Mouse (Mus musculus) liver, embryonic 12.5 days (tissue): ENCODE data around the gene Slc35a2. TPM values are rescaled to one million over a fixed set of nuclear protein-coding genes. Genes with fewer than 3 reads are reported as not detected.
A peak's percentile ranks its signal among the peaks of the same experiment; 100 is the strongest.
"Not testable (repeated sequence)": the region's sequence is repeated elsewhere in the genome, so short reads cannot be mapped to it uniquely, and the experiment has no call there.

Experiments
- ATAC-seq: fragments of 200-750 bp; cut with Nextera tagmentation; 2 replicates; pipeline ENCODE4 v1.8.0; 2017; ENCODE audit warnings: moderate number of reproducible peaks, mild to moderate bottlenecking, moderate library complexity
- H3K27ac ChIP-seq: fragments of 300-500 bp; sonication (generic); 2 replicates; pipeline ENCODE4 v1.5.1; 2016; ENCODE audit warnings: mild to moderate bottlenecking
- H3K27me3 ChIP-seq: fragments of 300-500 bp; sonication (generic); replicated peaks from 2 replicates; pipeline ENCODE4 v1.6.1; 2016; ENCODE audit warnings: mild to moderate bottlenecking, moderate library complexity
- H3K36me3 ChIP-seq: fragments of 300-500 bp; sonication (generic); 2 replicates; pipeline ENCODE4 v1.6.1; 2016; ENCODE audit warnings: mild to moderate bottlenecking, moderate library complexity
- H3K4me1 ChIP-seq: fragments of 300-500 bp; sonication (generic); 2 replicates; pipeline ENCODE4 v1.6.1; 2016
- H3K4me2 ChIP-seq: fragments of 300-500 bp; sonication (generic); 2 replicates; pipeline ENCODE4 v1.6.1; 2016; ENCODE audit warnings: mild to moderate bottlenecking, moderate library complexity
- H3K4me3 ChIP-seq: fragments of 300-500 bp; sonication (generic); 2 replicates; pipeline ENCODE4 v1.5.1; 2016; ENCODE audit warnings: mild to moderate bottlenecking, moderate library complexity
- H3K9ac ChIP-seq: fragments of 300-500 bp; sonication (generic); 2 replicates; pipeline ENCODE4 v1.6.1; 2016; ENCODE audit warnings: mild to moderate bottlenecking, moderate library complexity
- H3K9me3 ChIP-seq: fragments of 300-500 bp; sonication (generic); replicated peaks from 2 replicates; pipeline ENCODE4 v1.6.1; 2016; ENCODE audit warnings: mild to moderate bottlenecking, moderate library complexity
- WGBS: fragments of 180-500 bp; shearing (Covaris S2); methylation state at CpG from one replicate; pipeline ENCODE4 v1.1.7; 2016; ENCODE audit not compliant: insufficient replicate concordance; 5-methylcytosine and 5-hydroxymethylcytosine counted together
- polyA plus RNA-seq: library from polyadenylated mRNA; unstranded; fragments of >200 nt; fragmentation: Nextera tagmentation; extraction: Ambion mirVana; gene quantifications from 2 replicates; pipeline ENCODE4 v1.2.1, GENCODE M21; 2016

Slc35a2 gene
- polyA plus RNA-seq, 1 experiment from 2014 or later, result 23.1 TPM

DNA sequence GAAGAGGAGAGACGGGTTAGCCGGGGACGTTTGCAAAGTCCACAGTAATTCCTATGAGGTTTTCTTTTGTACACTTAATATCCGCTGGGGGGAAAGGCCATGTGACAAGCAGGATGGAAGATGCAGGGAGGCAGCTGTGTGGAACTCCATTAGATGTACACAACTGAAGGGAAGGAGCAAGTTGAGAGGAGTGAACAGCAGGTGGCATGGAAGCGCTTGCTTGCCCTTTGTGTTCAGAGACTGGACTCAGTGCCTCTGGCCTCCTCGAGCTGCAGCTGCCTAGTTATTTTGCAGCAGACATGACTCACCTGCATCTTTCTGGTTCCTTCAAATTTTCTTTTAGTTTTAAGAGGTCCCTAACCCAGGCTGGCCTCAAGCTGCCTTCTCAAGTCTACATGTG lies 26.6 kb downstream of the Slc35a2 start:
- H3K9me3 ChIP-seq, result no peaks in the 10 kb centered on the region

DNA sequence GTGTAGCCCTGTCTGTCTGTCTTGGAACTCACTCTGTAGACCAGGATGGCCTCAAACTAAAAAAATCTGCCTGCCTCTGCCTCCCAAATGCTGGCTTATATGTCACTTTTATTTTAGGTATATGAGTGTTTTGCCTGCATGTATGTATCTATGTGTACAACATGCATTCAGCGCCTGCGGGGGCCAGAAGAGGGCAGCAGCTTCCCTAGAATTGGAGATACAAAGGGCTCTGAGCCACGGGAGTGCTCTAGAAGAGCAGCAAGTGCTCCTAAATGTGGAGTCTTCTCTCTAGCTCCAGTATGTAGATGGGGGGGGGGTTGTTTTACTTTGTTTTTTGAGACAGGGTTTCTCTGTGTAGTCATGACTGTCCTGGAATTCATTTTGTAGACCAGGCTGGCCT lies 31.8 kb downstream of the Slc35a2 start:
- H3K4me1 ChIP-seq, H3K4me2 ChIP-seq, H3K36me3 ChIP-seq, ATAC-seq, H3K4me3 ChIP-seq, H3K27ac ChIP-seq, H3K9me3 ChIP-seq, H3K9ac ChIP-seq: not testable (repeated sequence)
- peaks cover 26% of the 10 kb centered on the region for H3K27me3 ChIP-seq
- WGBS, result 16% methylated on average over 3 of the region's 3 CpGs

More for the DNA sequence above, 26.6 kb downstream of the Slc35a2 start:
- H3K4me3 ChIP-seq, result no peak overlapping the region
- H3K36me3 ChIP-seq, result peaks cover 12% of the 10 kb centered on the region
- no peak overlapping the region for H3K4me2 ChIP-seq
- ATAC-seq, result no peak
- H3K4me1 ChIP-seq, result 0 out of 2 replicates have a peak, but pooled peaks cover 6% of the 10 kb centered on the region
- H3K27ac ChIP-seq, result no peak overlapping the region
- WGBS, result 60% methylated on average over 6 of the region's 6 CpGs
- no peaks in the 10 kb centered on the region for H3K27me3 ChIP-seq
- no peak overlapping the region for H3K9ac ChIP-seq

DNA sequence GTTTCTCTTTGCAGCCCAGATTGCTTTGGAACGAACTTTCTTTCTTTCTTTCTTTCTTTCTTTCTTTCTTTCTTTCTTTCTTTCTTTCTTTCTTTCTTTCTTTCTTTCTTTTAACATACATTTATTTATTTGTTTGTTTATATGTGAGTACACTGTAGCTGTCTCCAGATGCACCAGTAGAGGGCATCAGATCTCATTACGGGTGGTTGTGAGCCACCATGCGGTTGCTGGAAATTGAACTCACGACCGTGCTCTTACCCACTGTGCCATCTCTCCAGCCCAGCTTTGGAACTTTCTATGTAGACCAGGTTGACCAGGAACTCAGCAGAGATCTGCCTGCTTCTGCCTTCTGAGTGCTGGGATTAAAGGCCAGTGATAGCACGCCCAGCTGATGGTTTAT lies 34.1 kb downstream of the Slc35a2 start:
- H3K4me1 ChIP-seq, H3K27ac ChIP-seq, H3K4me3 ChIP-seq, H3K36me3 ChIP-seq, H3K9me3 ChIP-seq, H3K4me2 ChIP-seq, ATAC-seq, H3K9ac ChIP-seq: not testable (repeated sequence)
- WGBS, result 47% methylated on average over 6 of the region's 6 CpGs
- H3K27me3 ChIP-seq, result peaks cover 49% of the 10 kb centered on the region

DNA sequence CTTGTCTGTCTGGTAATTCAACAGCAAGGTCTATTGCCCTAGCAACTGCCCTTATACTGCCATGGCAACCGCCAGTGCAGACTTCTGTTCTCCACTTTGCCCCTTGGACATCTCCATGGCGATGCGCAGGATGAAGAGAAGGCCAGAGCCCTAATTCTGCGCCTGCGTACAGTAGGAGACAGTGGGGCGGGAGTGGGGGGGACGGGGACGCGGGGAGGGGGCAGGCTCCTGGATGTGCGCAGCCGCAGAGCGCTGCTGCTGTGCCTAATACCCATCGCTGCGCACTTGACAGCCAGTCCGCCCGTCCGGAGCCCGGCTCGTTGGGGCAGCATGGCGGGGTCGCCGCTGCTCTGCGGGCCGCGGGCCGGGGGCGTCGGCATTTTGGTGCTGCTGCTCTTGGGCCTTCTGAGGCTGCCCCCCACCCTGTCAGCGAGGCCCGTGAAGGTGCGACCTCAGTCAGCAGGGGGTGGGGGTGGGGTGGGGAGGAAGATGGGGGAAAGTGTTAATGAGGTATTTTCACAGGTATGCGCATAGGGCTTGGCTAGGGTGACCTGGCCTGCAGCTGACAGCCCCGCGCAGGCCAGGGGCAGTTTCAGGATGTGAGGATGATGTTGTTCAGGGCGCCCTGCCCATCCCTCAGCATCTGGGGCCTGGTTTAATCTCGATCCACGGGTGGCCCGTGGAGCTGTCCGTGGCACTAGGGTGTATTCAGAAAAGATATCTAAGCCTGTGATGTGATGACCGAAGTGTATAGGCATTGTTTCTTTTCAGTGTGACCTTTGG lies 36.0 kb downstream of the Slc35a2 start, which contains the start of gene Pcsk1n:
Pcsk1n (plus strand) TSS at position 222 of the 783 bp plus-strand sequence.
- no peak within 1 kb of the TSS for H3K9ac ChIP-seq
- H3K4me3 ChIP-seq, result no peak within 1 kb of the TSS
- ATAC-seq, result no peak
- H3K36me3 ChIP-seq, result no peaks in the 10 kb centered on the region
- 13% methylated on average over 40 of the region's 40 CpGs for WGBS
- peaks cover 68% of the 10 kb centered on the region for H3K27me3 ChIP-seq
- H3K9me3 ChIP-seq, result no peaks in the 10 kb centered on the region
- no peak within 1 kb of the TSS for H3K27ac ChIP-seq
- 0 out of 2 replicates have a peak within 1 kb of the TSS, but pooled peaks have one; percentile 29 for H3K4me2 ChIP-seq
- H3K4me1 ChIP-seq, result no peaks in the 10 kb centered on the region; the same call in 1 of the 2 replicates

DNA sequence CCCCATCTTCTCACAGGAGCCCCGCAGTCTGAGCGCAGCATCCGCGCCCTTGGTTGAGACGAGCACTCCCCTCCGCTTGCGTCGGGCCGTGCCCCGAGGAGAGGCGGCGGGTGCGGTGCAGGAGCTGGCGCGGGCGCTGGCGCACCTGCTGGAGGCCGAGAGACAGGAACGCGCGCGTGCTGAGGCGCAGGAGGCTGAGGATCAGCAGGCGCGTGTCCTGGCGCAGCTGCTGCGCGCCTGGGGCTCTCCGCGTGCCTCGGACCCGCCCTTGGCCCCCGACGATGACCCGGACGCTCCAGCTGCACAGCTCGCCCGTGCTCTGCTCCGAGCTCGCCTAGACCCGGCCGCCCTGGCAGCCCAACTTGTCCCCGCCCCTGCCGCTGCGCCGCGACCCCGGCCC lies 38.2 kb downstream of the Slc35a2 start:
- H3K9me3 ChIP-seq, result no peaks in the 10 kb centered on the region
- peaks cover 90% of the 10 kb centered on the region for H3K27me3 ChIP-seq
- peak overlapping the region; percentile 40 for H3K4me2 ChIP-seq
- no peaks in the 10 kb centered on the region; the same call in 1 of the 2 replicates for H3K4me1 ChIP-seq
- no peaks in the 10 kb centered on the region for H3K36me3 ChIP-seq
- no peak overlapping the region for H3K9ac ChIP-seq
- peak overlapping the region; percentile 17 for H3K4me3 ChIP-seq
- H3K27ac ChIP-seq, result no peak overlapping the region
- 7% methylated on average over 42 of the region's 48 CpGs for WGBS
- ATAC-seq, result no peak

DNA sequence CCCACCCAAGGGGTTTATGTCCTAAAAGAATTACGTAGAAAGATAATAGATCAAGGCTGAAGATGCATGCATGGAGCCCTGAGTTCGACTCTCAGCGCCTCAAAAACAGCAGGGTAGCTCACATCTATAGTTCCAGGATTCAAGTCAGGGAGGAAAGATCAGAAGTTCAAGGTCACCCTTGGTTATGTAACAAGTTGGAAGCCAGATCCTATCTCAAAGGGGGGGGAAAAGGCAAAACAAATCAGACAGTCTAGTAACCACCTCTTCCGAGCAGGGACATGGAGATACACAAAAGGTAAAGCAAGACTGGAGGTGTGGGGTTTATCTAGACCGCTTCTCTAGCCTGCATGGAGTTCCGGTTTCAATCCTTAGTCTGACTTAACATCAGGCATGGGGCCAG lies 42.4 kb downstream of the Slc35a2 start:
- H3K4me2 ChIP-seq, result no peak overlapping the region
- H3K27ac ChIP-seq, result no peak overlapping the region
- no peak overlapping the region for H3K9ac ChIP-seq
- no peak for ATAC-seq
- H3K4me1 ChIP-seq, result no peaks in the 10 kb centered on the region; the same call in 1 of the 2 replicates
- peaks cover 85% of the 10 kb centered on the region for H3K27me3 ChIP-seq
- peaks cover 5% of the 10 kb centered on the region; the same call in 1 of the 2 replicates for H3K36me3 ChIP-seq
- 50% methylated on average over 6 of the region's 6 CpGs for whole genome bisulfite sequencing
- no peaks in the 10 kb centered on the region for H3K9me3 ChIP-seq
- no peak overlapping the region for H3K4me3 ChIP-seq

DNA sequence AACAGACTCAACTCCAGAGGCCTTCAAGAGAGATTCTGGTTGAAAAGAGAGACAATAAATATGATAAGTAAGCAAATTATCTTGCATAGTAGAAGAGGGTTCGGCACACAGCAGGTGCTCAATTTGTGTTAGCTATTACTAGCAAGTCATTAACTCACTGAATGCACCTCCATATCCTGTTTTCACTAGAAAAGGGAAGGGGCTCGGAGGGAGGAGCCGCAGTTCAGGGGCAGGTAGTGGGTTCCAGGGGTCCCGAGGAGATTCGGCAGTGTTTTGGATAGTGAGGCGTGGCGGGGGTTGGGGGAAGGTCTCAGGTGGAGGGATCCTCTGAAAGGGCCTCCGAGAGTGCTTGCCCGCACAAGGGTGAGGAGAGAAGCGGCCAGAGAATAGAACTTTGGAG lies 43.3 kb downstream of the Slc35a2 start:
- H3K27me3 ChIP-seq, result peaks cover 77% of the 10 kb centered on the region

DNA sequence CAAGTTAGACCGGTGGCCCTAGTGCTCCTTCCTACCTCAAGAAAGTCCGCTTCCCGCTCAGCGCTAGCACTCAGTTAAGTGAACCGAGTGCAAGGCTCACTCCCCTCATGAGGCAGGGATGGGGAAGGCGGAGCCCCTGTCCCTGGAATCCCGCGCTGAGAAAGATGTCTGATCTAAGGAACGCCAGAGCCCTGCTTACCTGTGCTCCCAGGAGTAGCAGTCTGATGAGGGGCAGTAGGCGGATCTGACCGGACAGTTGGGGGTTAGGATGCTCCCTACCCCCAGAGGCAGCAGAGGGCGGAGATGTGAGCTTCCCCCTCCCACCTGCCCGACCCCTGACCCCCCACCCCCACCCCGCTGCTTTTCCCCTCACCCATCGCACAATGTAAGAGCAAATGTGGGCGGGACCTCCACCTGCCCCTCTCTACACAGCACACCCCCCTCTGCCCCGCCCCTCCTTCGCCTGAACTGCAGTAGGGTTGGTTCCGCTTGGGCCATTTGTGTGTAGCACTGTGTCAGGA lies 44.5 kb downstream of the Slc35a2 start, which contains the start of gene Eras:
Eras (minus strand) TSS at position 338 of the 521 bp plus-strand sequence.
- Histone ChIP-seq H3K4me2 (no peak within 1 kb of the TSS), H3K4me1 (no peaks in the 10 kb centered on the region), H3K4me3 (no peak within 1 kb of the TSS), H3K27ac (no peak within 1 kb of the TSS), H3K27me3 (peaks cover 65% of the 10 kb centered on the region), H3K9me3 (no peaks in the 10 kb centered on the region), H3K36me3 (peaks cover 5% of the 10 kb centered on the region; the same call in 1 of the 2 replicates), H3K9ac (no peak within 1 kb of the TSS)
- no peak; the same call in 1 of the 2 replicates for ATAC-seq
- WGBS, result 17% methylated on average over 16 of the region's 19 CpGs

More for the DNA sequence above, 43.3 kb downstream of the Slc35a2 start:
- no peak overlapping the region for H3K27ac ChIP-seq
- no peaks in the 10 kb centered on the region for H3K9me3 ChIP-seq
- ATAC-seq, result no peak
- H3K4me1 ChIP-seq, result no peaks in the 10 kb centered on the region; the same call in 1 of the 2 replicates
- no peak overlapping the region for H3K4me3 ChIP-seq
- peaks cover 5% of the 10 kb centered on the region; the same call in 1 of the 2 replicates for H3K36me3 ChIP-seq
- no peak overlapping the region for H3K4me2 ChIP-seq
- 10% methylated on average over 10 of the region's 10 CpGs for WGBS
- no peak overlapping the region for H3K9ac ChIP-seq

DNA sequence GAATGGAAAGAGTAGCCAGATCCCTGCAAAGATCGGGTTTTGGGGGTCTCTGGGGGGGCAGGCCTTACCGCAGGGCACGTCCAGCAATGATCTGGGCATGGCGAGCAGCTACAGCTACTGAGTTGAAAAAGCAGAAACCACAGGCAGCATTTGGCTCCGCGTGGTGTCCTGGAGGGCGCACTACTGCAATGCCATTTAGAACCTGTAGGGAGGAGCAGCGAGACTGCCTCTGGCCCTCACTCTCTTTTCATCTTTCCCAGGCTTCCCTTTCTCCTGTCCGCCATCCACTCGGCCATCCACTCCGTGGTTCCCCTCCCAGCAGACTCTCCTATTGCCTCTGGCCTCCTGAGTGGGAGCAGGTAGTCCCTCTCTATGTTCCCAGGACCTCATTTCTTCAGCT lies 53.0 kb downstream of the Slc35a2 start:
- H3K9ac ChIP-seq, result no peak overlapping the region
- WGBS, result 38% methylated on average over 11 of the region's 11 CpGs
- H3K4me3 ChIP-seq, result no peak overlapping the region
- no peak for ATAC-seq
- no peaks in the 10 kb centered on the region for H3K27me3 ChIP-seq
- no peak overlapping the region for H3K27ac ChIP-seq
- H3K4me1 ChIP-seq, result no peaks in the 10 kb centered on the region
- H3K9me3 ChIP-seq, result no peaks in the 10 kb centered on the region
- peaks cover 14% of the 10 kb centered on the region for H3K36me3 ChIP-seq
- no peak overlapping the region for H3K4me2 ChIP-seq

DNA sequence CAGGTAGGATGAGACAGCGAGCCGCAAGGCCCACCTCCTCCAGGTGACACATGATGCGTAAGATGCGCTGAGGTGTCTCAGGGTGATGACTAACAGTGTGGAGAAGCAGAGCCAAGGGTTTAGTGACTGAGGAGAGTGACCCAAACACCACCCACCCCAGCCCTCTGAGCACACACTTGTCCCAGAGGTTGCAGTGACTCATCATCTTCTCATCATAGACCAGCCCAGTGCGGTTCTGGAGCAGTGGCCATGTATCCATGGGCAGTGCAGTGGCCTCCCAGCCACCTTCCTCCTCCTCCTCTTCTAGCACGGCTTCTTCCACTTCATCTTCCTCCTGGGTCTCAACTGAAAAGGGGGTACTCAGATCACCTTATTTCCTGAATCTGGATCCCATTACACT lies 53.8 kb downstream of the Slc35a2 start:
- no peak overlapping the region for H3K9ac ChIP-seq
- peaks cover 14% of the 10 kb centered on the region for H3K36me3 ChIP-seq
- no peaks in the 10 kb centered on the region for H3K4me1 ChIP-seq
- 88% methylated on average over 6 of the region's 6 CpGs for WGBS
- no peak overlapping the region for H3K4me2 ChIP-seq
- H3K4me3 ChIP-seq, result no peak overlapping the region
- H3K27me3 ChIP-seq, result no peaks in the 10 kb centered on the region
- no peak for ATAC-seq
- H3K27ac ChIP-seq, result no peak overlapping the region
- H3K9me3 ChIP-seq, result no peaks in the 10 kb centered on the region
